Mouse (Mus musculus): Measurements from ENCODE around the gene Trim9.

GRCm38 (mm10) chr12:70284979-70285378 is 62.4 kb downstream of the Trim9 start:
- TF ChIP-seq CTCF (conservative IDR thresholded peaks at IDR 0.05; ENCODE audit: low read length): no peak
- TF ChIP-seq POU5F1 (IDR thresholded peaks at IDR 0.05; ENCODE audit: borderline replicate concordance, low read length): no peak
- TF ChIP-seq NANOG (IDR thresholded peaks at IDR 0.05; ENCODE audit: borderline replicate concordance, low read length): no peak
